Mouse (Mus musculus): Measurements from ENCODE around the gene Dot1l.

GRCm38 (mm10) chr10:80736731-80737130, 18.3 kb upstream of the Dot1l start:
- TF ChIP-seq CTCF (IDR thresholded peaks at IDR 0.05; ENCODE audit: low read depth, low read length) (no peak), GATA1 (IDR thresholded peaks at IDR 0.05; ENCODE audit: borderline replicate concordance, low read length) (no peak), POLR2AphosphoS5 (IDR thresholded peaks at IDR 0.05; ENCODE audit: insufficient replicate concordance, low read depth, low read length) (no peak)

All from G1E (cell line).